Mouse (Mus musculus) hindlimb bud, embryonic 11.5 days (tissue): Measurements from ENCODE around the gene Grin2c.

Source experiments
- DNase-seq: peaks from one replicate; pipeline ENCODE4 v3.0.0-alpha.2; 2012; ENCODE audit warnings: low read depth, low spot score; ENCODE audit errors: extremely low spot score

Grin2c gene

DNA sequence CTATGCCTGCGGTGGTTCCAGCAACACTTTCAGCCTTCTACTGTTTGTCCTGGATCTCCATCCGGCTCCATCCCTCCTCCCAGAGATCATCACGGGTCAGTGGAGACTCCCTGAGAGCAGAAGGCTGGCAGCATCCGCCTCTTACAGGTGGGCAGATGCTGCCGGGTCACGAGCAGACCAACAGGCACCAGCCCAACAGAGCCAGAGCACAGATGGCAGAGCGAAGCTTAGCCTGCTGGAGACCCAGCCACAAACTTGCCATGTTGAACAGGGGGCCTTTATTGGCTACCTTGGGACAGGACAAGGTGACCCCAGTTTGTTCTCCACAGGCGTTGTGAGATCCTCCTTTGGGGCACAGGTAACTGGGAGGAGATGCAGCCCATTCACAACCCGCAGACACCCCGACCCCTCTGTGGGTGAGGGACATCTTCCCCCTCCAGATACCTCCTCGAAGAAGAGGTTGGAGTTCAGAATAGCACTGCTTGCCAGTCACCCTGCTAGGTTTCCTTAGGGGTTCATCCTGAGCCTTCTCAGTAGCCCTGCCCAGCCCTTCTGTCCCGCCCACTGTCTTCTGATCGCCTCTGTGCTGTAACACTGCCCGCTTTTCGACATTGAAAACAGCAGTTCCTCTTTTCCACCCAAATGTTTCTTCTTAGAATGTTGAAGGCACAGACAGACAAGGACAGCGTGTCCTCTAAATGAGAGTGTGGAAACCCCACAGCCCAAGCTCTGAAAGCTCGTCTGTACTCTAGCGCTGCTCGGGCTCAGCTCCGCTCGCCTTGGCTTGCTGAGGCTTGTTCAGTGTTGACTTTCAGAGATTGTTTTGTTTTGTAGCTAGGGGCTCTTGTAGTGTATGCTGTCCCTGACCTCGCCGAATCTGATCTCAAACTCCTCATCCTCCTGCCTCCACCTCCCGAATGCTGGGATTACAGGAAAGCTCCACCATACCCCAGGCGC lies 58.0 kb downstream of the Grin2c start:
- DNase-seq: no peak

- DNase-seq: no peak
Measured at GRCm38 (mm10) chr11:115208126-115208525, 58.9 kb downstream of the Grin2c start.

GRCm38 (mm10) chr11:115202756-115203155 lies 64.3 kb downstream of the Grin2c start:
- no peak for DNase-seq

- DNase-seq: no peak
Measured at GRCm38 (mm10) chr11:115202316-115202715, 64.7 kb downstream of the Grin2c start.

DNA sequence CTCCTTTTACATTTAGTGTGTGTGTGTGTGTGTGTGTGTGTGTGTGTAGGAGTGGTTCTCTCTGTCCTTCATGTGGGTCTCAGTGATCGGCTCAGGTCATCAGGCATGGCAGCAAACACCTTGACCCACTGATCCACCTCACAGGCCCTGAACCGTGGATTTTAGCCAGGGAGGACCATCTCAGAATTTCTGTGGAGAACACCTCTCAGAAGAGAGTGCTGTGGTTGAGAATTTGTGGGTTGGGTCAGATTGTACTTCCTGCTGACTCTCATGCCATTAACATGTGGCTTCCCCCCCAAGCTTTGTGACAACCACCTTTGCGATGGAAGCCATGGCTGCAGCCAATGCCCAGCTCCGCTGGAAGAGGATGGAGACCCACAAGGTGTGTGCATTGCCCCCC lies 66.5 kb downstream of the Grin2c start:
- DNase-seq: no peak
